Mouse (Mus musculus): ENCODE results near the gene Aggf1. TPM values are rescaled to one million over a fixed set of nuclear protein-coding genes. Genes with fewer than 3 reads are reported as not detected.

Gene Aggf1
- total and polyA plus RNA-seq, 3 experiments = 50.5 to 74.5 (median 55.1) TPM

DNA sequence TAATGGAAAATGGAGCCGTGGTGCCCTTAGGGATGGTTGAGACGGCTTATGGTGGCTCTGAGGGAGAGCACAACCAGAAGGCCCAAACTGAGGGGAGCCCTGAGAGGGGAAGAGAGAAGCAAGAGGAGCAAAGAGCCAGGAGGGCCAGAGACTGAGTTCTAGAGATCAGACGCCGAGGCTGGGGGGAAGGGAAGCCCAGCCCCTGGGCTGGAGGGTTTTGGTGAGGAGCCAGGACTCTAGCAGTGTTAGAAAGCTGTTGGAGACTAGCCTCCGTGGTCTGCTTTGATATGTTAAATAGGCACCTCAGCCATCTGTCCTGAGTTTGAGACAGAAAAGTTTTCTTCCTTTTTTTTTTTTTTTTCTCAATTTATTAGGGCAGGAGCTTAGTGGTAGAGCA lies 47.8 kb downstream of the Aggf1 start:
- Histone ChIP-seq H3K36me3 (ENCODE audit: control insufficient read depth in 1 of 2, insufficient read depth in 2 of 2, low read length in 2 of 2) (no peaks in the 10 kb centered on the region), H3K4me1 (ENCODE audit: control insufficient read depth in 1 of 2, insufficient read depth in 2 of 2, low read length in 2 of 2) (no peaks in the 10 kb centered on the region), H3K27ac (ENCODE audit: control insufficient read depth, low read depth, low read length) (no peak overlapping the region), H3K27me3 (ENCODE audit: control insufficient read depth in 1 of 2, insufficient read depth in 2 of 2, low read length in 2 of 2) (no peaks in the 10 kb centered on the region), H3K4me3 (ENCODE audit: control insufficient read depth in 1 of 2, insufficient read depth in 1 of 2, low read depth in 2 of 2, low read length in 2 of 2) (no peak overlapping the region), H3K79me2 (ENCODE audit: control insufficient read depth, insufficient read depth, low read length, poor library complexity) (no peaks in the 10 kb centered on the region), H3K9ac (ENCODE audit: control insufficient read depth, low read depth, low read length, poor library complexity, severe bottlenecking) (no peak overlapping the region), H3K9me3 (replicated peaks; ENCODE audit: insufficient read depth, low read length) (no peaks in the 10 kb centered on the region)
- DNase-seq (ENCODE audit: low read depth, low spot score) = no peak
- no peak for TF ChIP-seq ZNF384 (IDR thresholded peaks at IDR 0.05; ENCODE audit: low read depth, low read length)
- TF ChIP-seq HCFC1 (IDR thresholded peaks at IDR 0.05; ENCODE audit: low read depth, low read length) = no peak
- TF ChIP-seq ZC3H11A (IDR thresholded peaks at IDR 0.05; ENCODE audit: low read depth, low read length) = no peak
- TF ChIP-seq E2F4 (IDR thresholded peaks at IDR 0.05; ENCODE audit: borderline replicate concordance, low read depth, low read length) = no peak
- no peak for TF ChIP-seq UBTF (IDR thresholded peaks at IDR 0.05; ENCODE audit: borderline replicate concordance, insufficient read depth, low read depth, low read length)
- TF ChIP-seq POLR2AphosphoS5 (IDR thresholded peaks at IDR 0.05; ENCODE audit: borderline replicate concordance, low read depth, low read length) = no peak
- TF ChIP-seq ELF1 (IDR thresholded peaks at IDR 0.05; ENCODE audit: low read depth, low read length) = no peak

DNA sequence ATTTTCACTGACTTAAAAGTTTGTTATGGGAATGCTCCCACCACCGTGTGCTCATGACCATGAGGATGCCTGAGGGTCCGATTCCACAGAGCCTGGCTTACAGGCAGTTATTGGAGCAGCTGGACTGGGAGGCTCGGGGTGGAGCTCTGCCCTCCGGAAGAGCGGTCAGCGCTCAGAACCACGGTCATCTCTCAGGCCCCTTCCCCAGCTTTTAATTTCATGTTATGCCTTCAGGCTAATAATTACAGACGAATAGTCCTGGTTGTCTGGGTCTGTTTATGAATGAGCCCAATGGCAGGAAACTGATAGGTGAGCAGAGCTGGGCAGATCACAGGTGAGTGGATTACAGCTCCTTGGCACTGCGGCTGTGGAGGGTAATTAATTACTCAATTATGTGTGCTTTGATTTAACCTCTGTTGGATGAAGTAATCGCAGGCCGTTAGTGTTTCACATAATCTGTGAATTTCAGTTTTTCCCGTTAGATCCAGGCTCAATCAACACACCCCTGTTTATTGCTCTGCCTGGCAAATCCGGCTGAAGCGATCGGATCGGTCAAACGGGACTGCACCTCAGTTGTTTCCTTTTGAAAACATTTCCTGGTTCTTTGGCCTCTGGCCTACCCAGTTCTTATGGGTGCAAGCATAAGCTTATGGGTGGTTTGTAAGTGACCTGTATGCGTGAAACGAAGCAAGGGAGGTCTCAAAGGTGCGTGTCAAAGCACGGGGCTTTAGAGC lies 48.4 kb downstream of the Aggf1 start:
- no peak for DNase-seq (ENCODE audit: low read depth, low spot score)
- Histone ChIP-seq H3K36me3 (ENCODE audit: control insufficient read depth in 1 of 2, insufficient read depth in 2 of 2, low read length in 2 of 2) (no peaks in the 10 kb centered on the region), H3K79me2 (ENCODE audit: control insufficient read depth, insufficient read depth, low read length, poor library complexity) (no peaks in the 10 kb centered on the region), H3K9ac (ENCODE audit: control insufficient read depth, low read depth, low read length, poor library complexity, severe bottlenecking) (no peak overlapping the region), H3K4me3 (ENCODE audit: control insufficient read depth in 1 of 2, insufficient read depth in 1 of 2, low read depth in 2 of 2, low read length in 2 of 2) (no peak overlapping the region), H3K4me1 (ENCODE audit: control insufficient read depth in 1 of 2, insufficient read depth in 2 of 2, low read length in 2 of 2) (no peaks in the 10 kb centered on the region), H3K9me3 (replicated peaks; ENCODE audit: insufficient read depth, low read length) (no peaks in the 10 kb centered on the region), H3K27me3 (ENCODE audit: control insufficient read depth in 1 of 2, insufficient read depth in 2 of 2, low read length in 2 of 2) (no peaks in the 10 kb centered on the region), H3K27ac (ENCODE audit: control insufficient read depth, low read depth, low read length) (no peak overlapping the region)
- TF ChIP-seq POLR2AphosphoS2 (IDR thresholded peaks at IDR 0.05; ENCODE audit: low read length) = no peak
- TF ChIP-seq HCFC1 (IDR thresholded peaks at IDR 0.05; ENCODE audit: low read depth, low read length) = no peak
- no peak for TF ChIP-seq KAT2A (conservative IDR thresholded peaks at IDR 0.05; ENCODE audit: low read depth, low read length)
- no peak for TF ChIP-seq TBP (IDR thresholded peaks at IDR 0.05; ENCODE audit: low read depth, low read length)
- no peak for TF ChIP-seq MAZ (IDR thresholded peaks at IDR 0.05; ENCODE audit: low read depth, low read length)

DNA sequence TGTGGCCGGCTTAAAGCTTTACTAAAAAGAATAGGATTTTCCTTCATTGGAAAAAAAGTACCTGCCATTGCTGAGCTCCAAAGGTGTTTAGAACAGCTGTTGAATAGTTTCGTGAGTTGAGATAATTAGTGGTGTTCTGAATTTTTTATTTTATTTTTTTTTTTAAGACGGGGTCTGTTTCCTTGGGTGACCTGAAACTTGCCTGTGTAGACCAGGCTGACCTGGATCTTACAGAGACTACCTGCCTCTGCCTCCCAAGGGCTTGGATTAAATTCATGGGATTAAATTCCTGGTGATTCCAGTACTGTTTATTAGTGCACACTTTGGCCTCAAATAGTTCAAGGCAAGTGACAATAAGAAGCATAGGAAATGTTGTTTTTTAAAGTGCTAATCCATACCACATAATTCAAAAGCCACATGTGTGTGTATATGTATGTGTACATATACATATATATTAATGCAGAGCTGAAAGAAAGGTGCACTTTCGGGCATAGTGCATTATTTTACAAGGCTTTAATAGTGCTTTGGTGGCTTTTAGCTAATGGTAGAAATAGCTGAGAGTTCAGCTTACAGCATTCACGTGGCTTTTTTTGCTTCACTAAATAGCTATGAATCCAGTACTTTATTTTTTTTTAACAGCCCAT lies 49.1 kb downstream of the Aggf1 start:
- H3K27ac ChIP-seq (ENCODE audit: control insufficient read depth, low read depth, low read length) = no peak overlapping the region
- no peak for TF ChIP-seq HCFC1 (IDR thresholded peaks at IDR 0.05; ENCODE audit: low read depth, low read length)
- TF ChIP-seq MAFK (IDR thresholded peaks at IDR 0.05; ENCODE audit: borderline replicate concordance, low read depth, low read length) = no peak
- TF ChIP-seq GATA1 (IDR thresholded peaks at IDR 0.05; ENCODE audit: low read depth, low read length) = no peak
- TF ChIP-seq E2F4 (IDR thresholded peaks at IDR 0.05; ENCODE audit: borderline replicate concordance, low read depth, low read length) = no peak
- TF ChIP-seq NRF1 (IDR thresholded peaks at IDR 0.05; ENCODE audit: insufficient read depth, low read depth, low read length, poor library complexity, severe bottlenecking) = no peak
- TF ChIP-seq UBTF (IDR thresholded peaks at IDR 0.05; ENCODE audit: borderline replicate concordance, insufficient read depth, low read depth, low read length) = no peak
- no peak for TF ChIP-seq SMC3 (IDR thresholded peaks at IDR 0.05; ENCODE audit: low read depth, low read length)
- TF ChIP-seq POLR2AphosphoS5 (IDR thresholded peaks at IDR 0.05; ENCODE audit: borderline replicate concordance, low read depth, low read length) = no peak
- TF ChIP-seq POLR2AphosphoS2 (IDR thresholded peaks at IDR 0.05; ENCODE audit: low read length) = no peak
- no peak for TF ChIP-seq ELF1 (IDR thresholded peaks at IDR 0.05; ENCODE audit: low read depth, low read length)
- no peak for TF ChIP-seq ZNF384 (IDR thresholded peaks at IDR 0.05; ENCODE audit: low read depth, low read length)
- no peak for TF ChIP-seq ZKSCAN1 (IDR thresholded peaks at IDR 0.05; ENCODE audit: low read depth, low read length)
- no peak for TF ChIP-seq JUND (IDR thresholded peaks at IDR 0.05; ENCODE audit: low read depth, low read length)
- no peak for TF ChIP-seq POLR2A (IDR thresholded peaks at IDR 0.05; ENCODE audit: control insufficient read depth in 1 of 2, insufficient read depth in 1 of 2, low read depth in 1 of 2, low read length in 2 of 2, poor library complexity in 1 of 2)
- TF ChIP-seq USF1 (IDR thresholded peaks at IDR 0.05; ENCODE audit: low read depth, low read length) = no peak
- H3K4me3 ChIP-seq (ENCODE audit: control insufficient read depth in 1 of 2, insufficient read depth in 1 of 2, low read depth in 2 of 2, low read length in 2 of 2) = no peak overlapping the region
- no peaks in the 10 kb centered on the region for H3K9me3 ChIP-seq (replicated peaks; ENCODE audit: insufficient read depth, low read length)
- H3K36me3 ChIP-seq (ENCODE audit: control insufficient read depth in 1 of 2, insufficient read depth in 2 of 2, low read length in 2 of 2) = no peaks in the 10 kb centered on the region
- no peak for DNase-seq (ENCODE audit: low read depth, low spot score)
- no peaks in the 10 kb centered on the region for H3K4me1 ChIP-seq (ENCODE audit: control insufficient read depth in 1 of 2, insufficient read depth in 2 of 2, low read length in 2 of 2)
- H3K27me3 ChIP-seq (ENCODE audit: control insufficient read depth in 1 of 2, insufficient read depth in 2 of 2, low read length in 2 of 2) = no peaks in the 10 kb centered on the region
- no peaks in the 10 kb centered on the region for H3K79me2 ChIP-seq (ENCODE audit: control insufficient read depth, insufficient read depth, low read length, poor library complexity)
- H3K9ac ChIP-seq (ENCODE audit: control insufficient read depth, low read depth, low read length, poor library complexity, severe bottlenecking) = no peak overlapping the region
